Mouse (Mus musculus) thymus, adult 2 months (tissue): Measurements from ENCODE around the gene Cacna1s.

Source experiments
- CTCF ChIP-seq: fragments of 200-500 bp; IDR thresholded peaks from 2 replicates; pipeline ENCODE4 v1.5.1; 2012; ENCODE audit warnings: mild to moderate bottlenecking, control low read depth, low read length, moderate library complexity, borderline replicate concordance; ENCODE audit not compliant: control insufficient read depth, poor library complexity, insufficient read depth; ENCODE audit errors: extremely low read depth
- POLR2A ChIP-seq: fragments of 200-500 bp; IDR thresholded peaks from 2 replicates; pipeline ENCODE4 v1.6.1; 2012; ENCODE audit warnings: mild to moderate bottlenecking, low read length, control low read depth, moderate library complexity; ENCODE audit not compliant: control insufficient read depth, poor library complexity, insufficient read depth; ENCODE audit errors: extremely low read depth

GRCm38 (mm10) chr1:136010247-136010646 lies 42.3 kb upstream of the Cacna1s start:
- no peak for TF ChIP-seq CTCF
- no peak for TF ChIP-seq POLR2A
